Mouse (Mus musculus): ENCODE measurements around the gene Hs2st1. TPM values are rescaled to one million over a fixed set of nuclear protein-coding genes. Genes with fewer than 3 reads are reported as not detected.
"Not testable (repeated sequence)": the region's sequence is repeated elsewhere in the genome, so short reads cannot be mapped to it uniquely, and the experiment has no call there.

Gene Hs2st1
- total RNA-seq (2021) = 10 to 100 TPM; 45.4 to 47.8 TPM

- peak; percentile 94 to 97 for DNase-seq
Observed at GRCm38 (mm10) chr3:144570047-144570815, at the start of gene Hs2st1, which contains the start of gene Selenof. Gene Hs2st1, minus strand, starts transcription at chr3:144570181. Gene Selenof, plus strand, starts transcription at chr3:144570304.

GRCm38 (mm10) chr3:144617633-144618180 lies 47.7 kb upstream of the Hs2st1 start:
- DNase-seq = no peak

DNA sequence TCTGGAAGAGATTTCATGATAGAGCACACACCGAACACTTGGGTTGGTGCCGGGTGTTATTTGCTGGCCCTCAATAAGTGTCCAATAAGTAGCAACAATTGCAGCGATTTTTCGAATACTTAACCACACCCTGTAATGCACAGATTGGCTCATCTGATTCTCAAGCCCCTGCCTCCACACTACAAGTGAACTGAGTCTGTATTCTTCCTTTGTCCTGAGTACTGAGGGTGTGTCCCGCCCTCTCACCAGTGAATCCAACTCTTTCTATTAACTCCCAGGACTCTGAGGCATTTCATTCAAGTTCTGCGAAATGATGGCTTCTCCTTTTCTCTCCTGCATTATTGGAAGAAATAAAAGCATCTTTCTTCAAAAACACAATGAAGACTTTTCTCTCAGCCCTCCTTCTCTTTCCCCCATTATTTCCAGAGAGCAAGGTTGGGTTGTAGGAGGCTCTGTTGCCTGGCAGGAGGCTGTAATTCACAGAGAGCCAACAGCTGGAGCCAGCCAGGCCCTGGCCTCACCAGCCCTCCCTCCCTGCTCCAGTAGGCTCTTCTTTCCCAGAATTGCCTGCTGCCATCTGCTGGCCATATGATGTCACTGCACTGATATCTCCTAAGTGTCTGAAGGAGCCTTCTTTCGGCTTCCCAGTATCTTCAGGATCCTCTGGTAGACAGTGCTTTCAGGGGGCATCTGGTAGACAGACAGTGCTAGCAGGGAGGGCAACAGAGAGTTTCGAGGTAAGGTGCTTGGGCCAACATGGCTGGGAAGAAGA lies 46.9 kb upstream of the Hs2st1 start:
- DNase-seq = peak; percentile 73 to 84

GRCm38 (mm10) chr3:144615459-144615858 lies 45.5 kb upstream of the Hs2st1 start:
- DNase-seq = no peak

DNA sequence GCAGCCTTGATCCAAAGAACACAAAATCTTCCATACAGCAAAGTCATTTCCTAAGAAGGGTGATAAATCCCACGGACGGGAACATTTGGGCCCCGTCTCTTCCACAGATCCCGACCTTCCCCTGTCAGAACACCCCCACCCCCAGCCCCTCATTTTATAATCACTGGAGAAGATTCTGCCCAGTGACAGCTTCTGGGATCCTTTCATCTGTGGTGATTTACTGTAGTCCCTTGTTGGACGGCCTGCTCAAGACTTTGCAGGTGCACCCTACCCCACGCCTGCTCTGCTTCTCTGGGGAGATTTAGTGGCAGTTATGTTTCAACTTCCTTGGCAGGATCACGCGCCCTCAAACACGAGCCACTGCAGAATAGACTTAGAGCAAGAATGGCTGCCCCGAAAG lies 44.7 kb upstream of the Hs2st1 start:
- no peak for DNase-seq

- no peak for DNase-seq
Observed at GRCm38 (mm10) chr3:144614277-144614676, 44.3 kb upstream of the Hs2st1 start.

DNA sequence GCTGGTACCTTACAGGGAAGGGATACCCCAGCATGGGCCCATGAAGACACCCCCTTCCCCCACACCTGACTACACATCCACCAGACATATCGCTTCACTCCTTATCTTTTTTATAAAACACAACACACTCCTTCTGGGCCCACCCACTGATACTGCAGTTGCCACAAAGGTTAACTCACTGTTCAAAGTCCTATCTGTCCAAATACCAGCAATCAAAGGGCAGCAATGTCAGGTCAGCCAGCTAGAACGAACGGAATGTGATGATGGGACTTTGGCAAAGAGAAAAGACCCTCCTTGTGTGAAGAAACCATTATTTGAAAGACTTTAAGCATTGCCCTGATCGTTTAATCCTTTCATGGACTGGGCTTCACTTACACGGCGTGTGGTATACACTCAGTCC lies 42.4 kb upstream of the Hs2st1 start:
- no peak for DNase-seq

- peak in 1 of 2 experiments; percentile 31 for DNase-seq
Observed at GRCm38 (mm10) chr3:144611626-144612271, 41.8 kb upstream of the Hs2st1 start.

GRCm38 (mm10) chr3:144610759-144611158 lies 40.8 kb upstream of the Hs2st1 start:
- DNase-seq = no peak

GRCm38 (mm10) chr3:144608090-144608489 lies 38.1 kb upstream of the Hs2st1 start:
- DNase-seq = no peak

- DNase-seq = no peak
Observed at GRCm38 (mm10) chr3:144606449-144606848, 36.5 kb upstream of the Hs2st1 start.

DNA sequence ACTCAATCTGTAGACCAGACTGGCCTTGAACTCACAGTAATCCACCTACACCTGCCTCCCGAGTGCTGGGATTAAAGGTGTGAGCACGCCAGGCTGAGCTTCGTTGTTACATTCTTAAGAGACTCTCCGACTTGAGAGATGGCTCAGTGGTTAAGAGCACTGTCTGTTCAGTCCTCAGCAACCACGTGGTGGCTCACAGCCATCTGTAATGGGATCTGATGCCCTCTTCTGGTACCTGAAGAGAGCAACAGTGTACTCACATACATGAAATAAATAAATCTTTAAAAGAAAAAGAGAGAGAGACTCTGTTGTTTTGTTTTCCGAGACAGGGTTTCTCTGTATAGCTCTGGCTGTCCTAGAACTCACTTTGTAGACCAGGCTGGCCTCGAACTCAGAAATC lies 35.8 kb upstream of the Hs2st1 start:
- DNase-seq = not testable (repeated sequence)

GRCm38 (mm10) chr3:144604205-144604604 lies 34.2 kb upstream of the Hs2st1 start:
- DNase-seq = no peak

GRCm38 (mm10) chr3:144603558-144603957 lies 33.6 kb upstream of the Hs2st1 start:
- DNase-seq = no peak

- no peak for DNase-seq
Observed at GRCm38 (mm10) chr3:144602819-144603218, 32.8 kb upstream of the Hs2st1 start.

- DNase-seq = no peak
Observed at GRCm38 (mm10) chr3:144602413-144602812, 32.4 kb upstream of the Hs2st1 start.

DNA sequence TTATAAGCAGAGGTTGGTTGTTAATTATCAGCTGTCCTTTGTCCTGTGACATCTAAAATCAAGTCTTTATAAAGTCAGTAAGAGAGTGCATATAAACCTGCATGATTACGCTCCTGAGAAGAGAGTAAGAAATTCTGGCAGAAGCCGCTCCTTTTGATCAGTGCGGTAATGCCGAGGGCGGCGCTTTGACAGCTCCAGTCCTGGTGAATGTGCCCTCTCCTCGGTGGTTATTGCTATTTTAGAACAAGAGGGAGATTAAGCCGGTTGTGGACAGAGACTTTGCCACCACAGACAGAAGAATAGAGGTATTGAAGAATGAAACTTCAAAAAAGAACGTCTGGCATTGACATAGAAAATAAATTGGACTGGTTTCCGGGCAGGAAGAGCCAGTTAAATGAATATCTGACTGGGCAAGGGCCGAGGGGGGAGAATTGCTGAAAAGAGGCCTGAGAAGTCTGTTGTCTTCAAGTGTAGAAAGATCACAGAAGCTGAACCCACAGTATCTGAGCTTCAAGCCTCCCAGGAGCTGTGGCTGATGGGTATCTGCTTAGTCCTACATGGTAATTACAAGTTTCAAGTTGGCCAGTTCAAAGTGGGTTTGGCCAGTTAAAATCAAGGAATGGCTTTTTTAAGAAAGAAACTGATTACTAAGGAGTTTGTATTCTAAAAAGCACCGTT lies 27.9 kb upstream of the Hs2st1 start:
- DNase-seq = no peak

DNA sequence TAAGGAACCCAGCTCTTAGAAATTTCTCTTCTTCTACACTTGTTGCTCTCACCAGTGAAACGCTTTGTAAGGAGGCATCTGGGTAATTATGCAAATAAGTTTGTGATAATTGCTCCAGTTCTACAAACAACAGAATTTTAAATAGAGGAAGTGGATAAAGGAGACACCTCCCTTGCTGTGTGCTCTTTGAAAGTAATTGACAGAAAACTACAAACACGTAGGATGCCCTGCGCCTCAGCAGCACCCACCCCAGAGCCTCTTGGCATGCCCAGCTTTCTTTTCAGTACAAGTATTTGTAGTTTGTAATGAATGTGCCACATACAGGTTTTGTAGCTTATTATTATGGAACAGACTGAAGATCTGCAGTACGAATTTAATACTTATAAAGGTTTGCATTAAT lies 27.1 kb upstream of the Hs2st1 start:
- no peak for DNase-seq

GRCm38 (mm10) chr3:144592992-144593785 lies 23.2 kb upstream of the Hs2st1 start:
- DNase-seq = no peak

DNA sequence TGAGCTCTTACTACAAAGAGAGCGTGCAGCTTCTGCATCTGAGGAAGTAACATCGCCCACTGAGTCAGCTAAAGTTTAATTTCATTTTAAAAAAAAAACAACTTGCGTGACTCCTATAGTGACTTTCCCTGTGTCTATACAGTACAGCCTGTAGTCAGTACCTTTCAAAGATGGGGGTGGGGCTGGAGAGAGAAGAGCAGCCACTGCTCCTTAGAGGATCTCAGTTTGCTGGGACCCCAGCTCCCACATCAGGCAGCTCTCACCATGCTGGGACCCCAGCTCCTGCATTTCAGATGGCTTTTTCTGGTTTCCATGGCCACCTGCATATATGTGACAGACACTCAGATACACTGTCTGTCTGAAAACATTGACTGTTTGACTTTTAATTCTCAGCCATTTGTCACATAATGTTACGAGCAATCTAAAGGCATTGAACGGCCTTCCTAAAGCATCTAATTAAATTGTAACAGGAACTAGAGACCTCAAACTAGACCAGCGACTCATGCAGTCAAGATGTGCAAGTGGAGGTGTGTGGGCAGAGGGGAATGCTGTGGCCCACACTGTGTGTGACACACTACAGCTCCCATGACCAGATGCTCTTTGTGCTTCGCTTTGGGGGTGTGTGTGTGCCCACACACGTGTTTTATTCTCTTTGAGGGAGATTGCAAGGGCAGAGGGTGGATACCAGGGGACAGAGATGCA lies 19.4 kb upstream of the Hs2st1 start:
- no peak for DNase-seq

DNA sequence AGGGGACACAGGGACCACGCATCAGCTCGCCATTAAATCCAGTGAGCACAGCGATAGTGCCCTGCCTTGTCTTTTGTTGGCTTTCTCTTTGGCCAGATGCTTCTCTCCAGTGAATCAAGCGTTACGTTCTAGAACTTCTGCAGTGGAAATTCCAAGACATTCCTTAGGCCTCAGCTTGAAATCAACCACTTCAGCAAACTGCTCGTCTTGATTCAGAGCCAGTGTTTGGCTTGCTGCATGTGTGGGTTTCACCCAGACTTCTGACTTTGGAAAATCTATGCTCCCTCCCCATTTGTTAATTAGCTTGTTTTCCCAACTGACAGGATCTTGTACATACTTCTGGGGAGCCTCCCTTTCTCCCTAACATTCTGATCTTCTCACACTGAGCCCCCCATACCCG lies 16.8 kb upstream of the Hs2st1 start:
- DNase-seq = no peak
